Mouse (Mus musculus) CD4-positive naive resting alpha-beta T cell, adult 57 days (primary cell): ENCODE results near the gene Tent2. TPM values are rescaled to one million over a fixed set of nuclear protein-coding genes. Genes with fewer than 3 reads are reported as not detected.

Experiments used
- total RNA-seq: library from RNA; stranded (reverse); gene quantifications from one replicate; pipeline ENCODE4 v1.2.4, GENCODE M21; 2023

The Tent2 gene
- 100.0 TPM for total RNA-seq

GRCm38 (mm10) chr13:93191831-93192645 is at the start of gene Tent2:
TSS of gene Tent2 (minus strand) at chr13:93192385.

GRCm38 (mm10) chr13:93144336-93145167 is 47.6 kb downstream of the Tent2 start, which contains the start of gene Cmya5:
TSS of gene Cmya5 (minus strand) at chr13:93144724.

Other genes with a start within 250 kb of the Tent2 start
- gene Cmya5, start 47.7 kb downstream of the Tent2 start, total RNA-seq = 0.24 TPM
- gene Homer1, start 107.2 kb upstream of the Tent2 start, total RNA-seq = 18.2 TPM